Mouse (Mus musculus): ENCODE data around the gene Golga5.
A peak's percentile ranks its signal among the peaks of the same experiment; 100 is the strongest.

The Golga5 gene

DNA sequence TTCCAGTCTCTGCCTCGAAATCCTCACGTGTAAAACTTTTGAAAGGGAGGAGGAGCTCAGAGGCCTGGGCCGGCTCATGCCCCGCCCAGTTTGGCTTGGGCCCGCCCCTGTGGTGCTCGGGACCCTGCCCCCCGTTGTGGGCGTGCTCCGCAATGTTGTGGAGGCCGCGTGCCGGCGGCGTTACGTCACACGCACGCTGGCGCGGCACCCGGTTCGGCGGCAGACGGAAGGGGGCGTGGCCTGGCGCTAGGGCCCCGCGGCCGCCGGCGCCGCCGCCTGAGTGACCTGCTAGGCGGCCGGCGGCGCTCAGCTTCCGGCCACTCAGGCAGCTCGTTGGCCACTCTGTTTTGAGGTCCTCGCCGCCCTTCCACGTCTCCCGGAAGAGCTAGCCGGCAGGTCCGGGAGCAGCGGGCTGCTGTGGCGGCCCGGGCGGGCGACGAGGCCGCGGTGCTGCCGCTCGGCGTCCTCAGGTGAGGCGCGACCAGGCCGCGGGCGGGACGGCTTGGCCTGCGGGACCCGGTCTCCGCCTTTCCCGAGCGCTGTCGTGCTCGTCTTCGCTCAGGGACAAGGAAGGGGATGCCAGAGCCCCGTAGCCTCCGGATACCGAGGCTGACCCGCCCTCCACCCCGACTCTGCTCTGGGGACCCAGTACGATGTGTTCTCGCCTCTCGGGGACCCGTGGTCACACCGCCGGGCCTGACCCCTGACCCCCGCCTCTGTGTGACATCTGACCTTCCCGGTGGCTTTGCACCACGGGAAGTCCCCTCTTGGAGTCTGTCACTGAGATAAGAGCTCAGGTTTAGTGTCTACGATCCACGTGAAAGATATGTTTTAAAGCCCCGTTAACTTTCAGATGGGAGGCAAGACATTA is at the start of gene Golga5:
Gene Golga5, plus strand, starts transcription at position 242 of the 871 bp plus-strand sequence.
- peak; percentile 98 for DNase-seq (ENCODE audit: low read depth, low spot score)

DNA sequence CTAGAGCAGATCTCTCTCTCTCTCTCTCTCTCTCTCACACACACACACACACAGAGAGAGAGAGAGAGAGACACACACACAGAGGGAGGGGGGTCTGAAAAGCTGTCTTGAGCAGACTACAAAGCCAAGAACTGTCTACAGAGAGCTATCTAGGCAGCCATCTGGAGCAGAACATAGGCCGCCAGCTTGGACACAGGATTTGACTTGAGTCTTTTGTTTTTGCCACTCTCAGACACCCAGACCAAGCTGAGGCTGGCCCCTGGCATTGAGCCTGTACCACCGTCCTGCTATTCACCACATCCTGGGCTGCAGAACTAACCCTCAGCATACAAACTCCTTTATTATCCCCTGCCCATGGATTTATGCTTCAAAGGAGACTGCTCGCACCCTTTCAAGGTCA is 49.4 kb upstream of the Golga5 start:
- DNase-seq (ENCODE audit: low read depth, low spot score), result peak; percentile 92

DNA sequence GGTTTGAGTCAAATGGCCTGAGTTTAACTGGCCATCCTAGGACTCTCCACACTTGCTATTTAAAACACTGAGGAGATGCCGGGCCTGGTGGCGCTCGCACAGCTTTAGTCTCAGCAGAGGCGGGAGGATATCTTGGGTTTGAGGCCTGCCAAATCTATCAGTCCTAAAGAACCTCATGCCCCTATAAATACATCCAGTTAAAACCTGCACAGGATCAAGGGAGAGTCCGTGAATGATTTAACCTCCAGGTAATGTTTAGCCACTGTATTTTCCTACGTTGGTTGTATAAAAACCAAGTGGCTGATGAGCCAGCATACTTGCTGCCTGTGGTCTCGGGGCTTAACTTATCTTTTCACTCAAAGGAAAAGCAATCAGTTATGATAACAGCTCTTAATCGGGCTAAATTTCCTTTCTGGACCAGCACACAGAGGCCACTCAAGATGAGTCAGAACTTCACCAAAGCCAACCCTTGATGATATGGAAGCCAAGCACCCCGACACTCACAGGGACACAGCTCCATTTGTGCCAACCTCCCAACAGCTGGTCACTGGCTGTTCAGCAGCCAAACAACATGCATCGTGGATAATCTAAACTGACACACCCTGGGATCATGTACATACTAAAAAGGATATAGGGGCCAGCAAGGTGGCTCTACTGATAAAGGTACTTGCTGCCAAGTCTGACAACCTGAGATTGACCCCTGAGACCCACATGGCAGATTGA is 48.6 kb upstream of the Golga5 start:
- no peak for DNase-seq (ENCODE audit: low read depth, low spot score)

GRCm38 (mm10) chr12:102422065-102422464 is 46.9 kb upstream of the Golga5 start:
- DNase-seq (ENCODE audit: low read depth, low spot score), result peak; percentile 86

DNA sequence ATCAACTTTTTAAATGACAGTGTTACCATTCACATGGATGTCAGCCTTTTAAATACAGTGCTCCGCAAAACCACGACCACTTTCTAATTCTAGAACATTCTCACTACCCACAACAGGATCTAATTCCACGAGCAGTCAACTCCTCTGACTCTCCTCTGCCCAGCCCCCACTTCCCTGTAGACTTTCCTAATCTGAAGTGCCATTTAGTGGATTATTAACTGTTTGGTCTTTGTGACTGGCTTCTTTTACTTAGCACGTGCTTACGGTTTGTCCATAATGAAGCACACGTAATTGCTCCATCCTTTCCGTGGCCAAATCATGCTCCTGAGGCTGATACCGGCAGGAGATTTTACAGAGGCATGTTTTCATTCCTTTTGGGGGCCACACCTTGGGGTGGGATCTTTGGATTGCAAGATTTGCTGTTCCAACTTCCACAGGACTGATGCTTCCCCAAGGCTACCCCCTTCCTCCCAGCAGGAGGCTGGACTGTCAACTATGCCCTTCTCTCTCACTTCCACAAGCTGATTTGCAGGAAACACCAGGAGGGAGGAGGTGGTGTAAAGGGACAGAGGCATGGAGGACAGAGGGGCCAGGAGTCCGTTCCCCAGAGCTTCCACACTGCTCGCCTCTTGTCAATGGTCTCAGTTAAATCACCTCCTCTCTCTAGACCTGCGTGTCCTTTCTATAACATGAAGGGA is 46.2 kb upstream of the Golga5 start:
- no peak for DNase-seq (ENCODE audit: low read depth, low spot score)

DNA sequence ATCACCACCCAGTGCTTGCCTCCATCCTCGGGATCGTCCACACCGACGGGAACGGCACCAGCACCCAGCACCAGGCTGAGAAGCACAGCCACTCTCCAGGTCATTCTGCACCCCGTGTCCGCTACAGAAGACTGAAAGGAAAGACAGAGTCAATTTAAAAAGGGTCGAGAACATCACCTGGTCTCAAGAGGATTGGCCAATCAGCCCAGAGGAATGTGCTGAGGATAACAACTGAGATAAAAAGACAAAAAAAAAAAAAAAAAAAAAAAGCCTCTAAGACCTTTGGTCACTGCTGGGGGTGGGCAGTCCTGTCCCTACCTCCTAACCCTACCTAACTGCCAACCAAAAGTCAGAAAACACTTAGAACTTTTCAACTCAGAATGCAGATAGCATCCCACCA is 45.3 kb upstream of the Golga5 start:
- DNase-seq (ENCODE audit: low read depth, low spot score), result no peak

DNA sequence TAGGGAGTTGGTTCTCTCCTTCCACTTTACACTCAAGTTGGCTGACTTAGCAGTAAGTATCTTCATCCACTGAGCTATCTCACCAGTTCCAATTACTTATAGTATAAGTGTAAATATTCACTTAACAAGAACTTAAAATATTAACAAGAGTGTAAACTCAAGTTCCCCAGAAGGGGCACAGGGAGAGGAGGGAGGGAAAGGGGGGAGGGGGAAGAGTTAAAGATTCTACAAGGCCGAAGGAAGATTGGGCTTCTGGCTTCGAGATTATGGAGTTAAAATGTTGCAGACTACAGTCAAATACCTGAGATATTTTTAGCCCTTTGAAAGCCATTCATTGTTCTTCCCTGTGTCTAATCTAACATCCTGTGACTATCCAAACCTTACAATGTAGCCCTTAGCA is 44.5 kb upstream of the Golga5 start:
- no peak for DNase-seq (ENCODE audit: low read depth, low spot score)

GRCm38 (mm10) chr12:102425048-102425578 is 43.8 kb upstream of the Golga5 start:
- DNase-seq (ENCODE audit: low read depth, low spot score), result no peak

GRCm38 (mm10) chr12:102426285-102426684 is 42.6 kb upstream of the Golga5 start:
- no peak for DNase-seq (ENCODE audit: low read depth, low spot score)

GRCm38 (mm10) chr12:102429656-102430055 is 39.3 kb upstream of the Golga5 start:
- DNase-seq (ENCODE audit: low read depth, low spot score), result no peak

DNA sequence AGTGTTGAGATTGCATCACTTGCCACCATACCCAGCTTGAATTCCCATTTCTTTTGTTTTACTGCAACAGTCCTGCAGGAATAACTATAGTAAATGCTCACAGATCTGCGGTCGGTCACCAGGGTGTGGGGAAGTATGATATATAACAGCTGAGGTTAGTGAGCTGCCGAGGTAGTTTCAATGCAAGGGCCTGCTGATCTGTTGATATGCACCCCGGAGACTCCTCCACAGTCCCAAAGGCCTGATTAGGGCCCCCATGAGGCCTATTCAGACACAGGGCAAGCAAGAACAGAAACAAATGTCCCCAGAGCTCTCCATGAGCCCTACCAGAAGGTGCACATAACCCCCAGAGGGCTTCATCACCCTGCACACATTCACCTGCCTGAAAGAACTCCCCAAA is 38.7 kb upstream of the Golga5 start:
- no peak for DNase-seq (ENCODE audit: low read depth, low spot score)

DNA sequence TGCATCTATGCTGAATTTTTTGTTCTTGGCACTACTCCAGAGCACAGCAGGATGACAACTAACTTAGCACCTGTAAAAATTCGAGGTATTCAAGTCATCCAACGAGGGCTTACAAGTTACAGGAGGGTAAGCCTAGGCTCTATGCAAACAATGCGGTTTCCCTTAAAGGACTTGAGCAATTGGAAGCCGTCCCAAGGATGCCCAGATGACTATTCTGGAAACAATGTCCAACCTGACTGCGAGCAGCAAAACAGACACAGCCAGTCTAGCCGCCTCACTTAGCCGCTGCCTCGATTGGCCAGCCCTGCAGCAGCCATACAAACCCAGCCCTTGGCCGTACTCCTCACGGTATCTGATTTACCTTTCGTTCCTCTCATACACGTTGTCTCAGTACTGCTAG is 36.7 kb upstream of the Golga5 start:
- DNase-seq (ENCODE audit: low read depth, low spot score), result no peak

DNA sequence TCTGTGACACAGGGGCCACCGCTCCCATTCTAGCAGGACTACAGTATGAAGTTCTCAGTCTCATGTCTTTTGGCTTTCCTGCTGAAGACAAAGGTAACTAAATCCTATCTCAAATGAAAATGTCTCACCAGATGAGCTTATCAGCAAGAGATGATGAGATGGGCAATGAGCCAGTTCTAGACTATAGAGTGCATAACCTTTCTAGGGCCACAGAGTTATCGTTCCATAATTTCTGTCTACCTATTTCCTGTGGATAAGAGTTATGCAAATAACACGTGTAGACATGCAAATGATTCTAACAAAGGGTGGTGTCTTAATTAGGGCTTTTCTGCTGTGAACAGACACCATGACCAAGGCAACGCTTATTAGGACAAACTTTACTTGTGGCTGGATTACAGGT is 34.8 kb upstream of the Golga5 start:
- no peak for DNase-seq (ENCODE audit: low read depth, low spot score)

GRCm38 (mm10) chr12:102436939-102437526 is 31.9 kb upstream of the Golga5 start:
- no peak for DNase-seq (ENCODE audit: low read depth, low spot score)

GRCm38 (mm10) chr12:102437952-102438351 is 31.0 kb upstream of the Golga5 start:
- peak; percentile 69 for DNase-seq (ENCODE audit: low read depth, low spot score)

GRCm38 (mm10) chr12:102438983-102439631 is 29.8 kb upstream of the Golga5 start:
- DNase-seq (ENCODE audit: low read depth, low spot score), result no peak

DNA sequence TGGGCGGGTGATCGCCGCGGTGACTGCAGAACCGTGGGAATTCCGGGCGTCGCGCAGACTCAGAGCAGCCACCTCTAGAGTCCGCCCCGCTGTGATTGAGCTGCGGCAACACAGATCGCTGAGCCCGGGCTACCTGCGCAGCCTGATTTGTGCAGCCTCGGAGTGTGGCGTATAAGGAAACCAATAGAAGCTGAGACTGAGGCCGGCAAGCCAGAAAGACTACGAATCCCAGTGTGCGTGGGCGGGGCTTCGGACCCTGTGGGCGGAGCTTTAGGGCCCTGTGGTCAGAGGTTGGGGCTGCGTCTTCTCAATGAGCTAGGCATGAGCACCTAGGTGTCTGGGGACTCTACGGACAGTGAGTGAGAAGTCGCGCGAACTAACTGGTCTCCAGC is 29.3 kb upstream of the Golga5 start, which contains the start of gene Lgmn:
Gene Lgmn, minus strand, starts transcription at position 182 of the 392 bp plus-strand sequence.
- peak; percentile 100 for DNase-seq (ENCODE audit: low read depth, low spot score)

DNA sequence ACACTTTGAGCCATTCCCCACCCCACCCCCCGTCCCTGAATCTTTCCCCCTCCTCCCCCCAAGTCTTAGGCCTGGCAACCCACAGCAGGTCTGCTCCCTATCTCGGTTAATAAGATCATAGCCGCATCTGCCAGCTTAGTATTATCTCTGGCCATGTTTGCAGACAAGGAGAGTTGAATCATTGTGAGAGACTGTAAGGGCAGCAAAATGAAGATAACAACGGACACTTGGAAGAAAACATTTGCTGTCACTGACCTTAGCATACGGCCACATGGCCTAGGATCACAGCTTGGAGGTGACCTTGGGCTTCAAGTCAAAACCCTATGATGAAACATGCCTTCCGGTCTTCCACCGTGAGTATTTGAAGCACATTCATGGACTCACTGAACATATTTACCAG is 28.4 kb upstream of the Golga5 start:
- DNase-seq (ENCODE audit: low read depth, low spot score), result no peak

GRCm38 (mm10) chr12:102441141-102441540 is 27.8 kb upstream of the Golga5 start:
- DNase-seq (ENCODE audit: low read depth, low spot score), result no peak

GRCm38 (mm10) chr12:102442639-102443038 is 26.3 kb upstream of the Golga5 start:
- DNase-seq (ENCODE audit: low read depth, low spot score), result peak; percentile 48

DNA sequence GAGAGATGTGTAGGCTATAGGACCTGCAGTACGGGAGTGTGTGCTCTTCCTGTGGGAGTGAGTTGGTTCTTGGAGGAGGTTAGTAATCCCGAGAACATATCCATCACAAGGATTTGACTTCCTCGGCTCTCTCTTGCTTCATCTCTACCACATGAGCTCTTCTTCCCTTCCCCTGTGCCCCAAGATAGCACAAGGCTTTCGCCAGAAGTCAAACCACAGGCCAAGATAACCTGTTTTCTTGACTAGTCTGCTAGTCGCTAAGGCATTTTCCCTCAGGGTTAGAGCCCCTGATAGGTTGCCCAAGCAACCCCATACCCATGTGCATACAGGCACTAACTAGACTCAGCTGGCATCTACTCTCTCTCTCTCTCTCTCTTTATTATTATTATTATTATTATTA is 25.3 kb upstream of the Golga5 start:
- no peak for DNase-seq (ENCODE audit: low read depth, low spot score)
